Mouse (Mus musculus) embryonic facial prominence, embryonic 11.5 days (tissue): ENCODE measurements around the gene Dhx33. TPM values are rescaled to one million over a fixed set of nuclear protein-coding genes. Genes with fewer than 3 reads are reported as not detected.

Experiments
- ATAC-seq: fragments of 200-750 bp; cut with Nextera tagmentation; replicated peaks from 2 replicates; pipeline ENCODE4 v1.8.0; 2017; ENCODE audit warnings: low read depth; ENCODE audit not compliant: insufficient number of reproducible peaks, low FRiP score, low TSS enrichment
- DNase-seq: peaks from one replicate; pipeline ENCODE4 v3.0.0-alpha.2; 2015; ENCODE audit warnings: low spot score
- H3K27ac ChIP-seq: fragments of 300-500 bp; sonication (generic); replicated peaks from 2 replicates; pipeline ENCODE4 v1.5.1; 2014; ENCODE audit warnings: mild to moderate bottlenecking, low read depth, low read length, control low read depth
- H3K27me3 ChIP-seq: fragments of 300-500 bp; sonication (generic); 2 replicates; pipeline ENCODE4 v1.6.1; 2014; ENCODE audit warnings: mild to moderate bottlenecking, low read length, moderate library complexity, mixed read lengths; ENCODE audit not compliant: control insufficient read depth, insufficient read depth
- H3K36me3 ChIP-seq: fragments of 300-500 bp; sonication (generic); replicated peaks from 2 replicates; pipeline ENCODE4 v1.6.1; 2014; ENCODE audit warnings: low read depth, mild to moderate bottlenecking, low read length, moderate library complexity, mixed read lengths; ENCODE audit not compliant: control insufficient read depth, insufficient read depth
- H3K4me1 ChIP-seq: fragments of 300-500 bp; sonication (generic); 2 replicates; pipeline ENCODE4 v1.6.1; 2014; ENCODE audit warnings: low read length, mixed read lengths; ENCODE audit not compliant: control insufficient read depth, insufficient read depth
- H3K4me2 ChIP-seq: fragments of 300-500 bp; sonication (generic); 2 replicates; pipeline ENCODE4 v1.6.1; 2014; ENCODE audit warnings: low read depth, mild to moderate bottlenecking, control low read depth, low read length, moderate library complexity
- H3K4me3 ChIP-seq: fragments of 300-500 bp; sonication (generic); 2 replicates; pipeline ENCODE4 v1.5.1; 2014; ENCODE audit warnings: low read depth, low read length, control low read depth
- H3K9ac ChIP-seq: fragments of 300-500 bp; sonication (generic); replicated peaks from 2 replicates; pipeline ENCODE4 v1.6.1; 2014; ENCODE audit warnings: mild to moderate bottlenecking, control low read depth, low read length
- H3K9me3 ChIP-seq: fragments of 300-500 bp; sonication (generic); replicated peaks from 2 replicates; pipeline ENCODE4 v1.6.1; 2016; ENCODE audit warnings: mild to moderate bottlenecking, low read length, inconsistent platforms, mixed read lengths; ENCODE audit not compliant: control insufficient read depth
- WGBS: fragments of 180-500 bp; shearing (Covaris S2); extraction: QIAGEN DNeasy Blood & Tissue Kit; methylation state at CpG from one replicate; pipeline ENCODE4 v1.1.7; 2014; 5-methylcytosine and 5-hydroxymethylcytosine counted together
- polyA plus RNA-seq: library from polyadenylated mRNA; unstranded; fragments of >200 nt; fragmentation: Nextera tagmentation; extraction: Ambion mirVana; gene quantifications from 2 replicates; pipeline ENCODE4 v1.2.1, GENCODE M21; 2014

The Dhx33 gene
- polyA plus RNA-seq, 1 experiment from 2014 or later: 24.8 TPM

- Histone ChIP-seq H3K9me3 (no peaks in the 10 kb centered on the region), H3K4me1 (no peaks in the 10 kb centered on the region), H3K4me3 (no peak overlapping the region), H3K36me3 (no peaks in the 10 kb centered on the region), H3K27me3 (no peaks in the 10 kb centered on the region), H3K9ac (no peak overlapping the region), H3K4me2 (no peak overlapping the region), H3K27ac (no peak overlapping the region)
- DNase-seq (no peak), ATAC-seq (no peak)
- WGBS: 96% methylated on average over 6 of the region's 6 CpGs
These were observed 2.8 kb upstream of the Dhx33 start for GRCm38 (mm10) chr11:71007026-71007425.

DNA sequence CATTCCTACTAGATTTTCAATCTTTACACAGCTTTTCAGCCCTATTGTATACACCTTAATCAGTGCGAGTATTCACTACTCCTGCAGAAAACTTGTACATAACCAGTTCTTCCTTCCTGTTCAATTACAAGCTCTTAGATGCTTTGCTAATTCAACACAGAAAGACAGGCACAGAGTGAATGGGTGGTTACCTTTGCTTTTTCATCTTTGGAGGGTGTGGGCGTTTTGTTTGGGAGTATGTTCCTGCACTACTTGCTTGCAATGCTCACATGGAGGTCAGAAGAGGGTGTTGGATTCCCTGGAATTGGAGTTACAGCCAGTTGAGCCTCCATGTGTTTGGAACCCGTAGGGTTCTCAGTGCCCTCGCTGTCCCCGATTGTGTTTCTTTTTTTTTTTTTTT lies 809 bp upstream of the Dhx33 start:
- 65% methylated on average over 5 of the region's 5 CpGs for WGBS
- Histone ChIP-seq H3K36me3 (no peaks in the 10 kb centered on the region), H3K4me2 (no peak overlapping the region), H3K4me1 (no peaks in the 10 kb centered on the region), H3K9ac (0 out of 2 replicates have a peak overlapping the region, but pooled peaks have one; percentile 15), H3K4me3 (peak overlapping the region; percentile 19), H3K9me3 (no peaks in the 10 kb centered on the region), H3K27ac (no peak overlapping the region), H3K27me3 (no peaks in the 10 kb centered on the region)
- peak; percentile 7 for DNase-seq
- no peak for ATAC-seq

DNA sequence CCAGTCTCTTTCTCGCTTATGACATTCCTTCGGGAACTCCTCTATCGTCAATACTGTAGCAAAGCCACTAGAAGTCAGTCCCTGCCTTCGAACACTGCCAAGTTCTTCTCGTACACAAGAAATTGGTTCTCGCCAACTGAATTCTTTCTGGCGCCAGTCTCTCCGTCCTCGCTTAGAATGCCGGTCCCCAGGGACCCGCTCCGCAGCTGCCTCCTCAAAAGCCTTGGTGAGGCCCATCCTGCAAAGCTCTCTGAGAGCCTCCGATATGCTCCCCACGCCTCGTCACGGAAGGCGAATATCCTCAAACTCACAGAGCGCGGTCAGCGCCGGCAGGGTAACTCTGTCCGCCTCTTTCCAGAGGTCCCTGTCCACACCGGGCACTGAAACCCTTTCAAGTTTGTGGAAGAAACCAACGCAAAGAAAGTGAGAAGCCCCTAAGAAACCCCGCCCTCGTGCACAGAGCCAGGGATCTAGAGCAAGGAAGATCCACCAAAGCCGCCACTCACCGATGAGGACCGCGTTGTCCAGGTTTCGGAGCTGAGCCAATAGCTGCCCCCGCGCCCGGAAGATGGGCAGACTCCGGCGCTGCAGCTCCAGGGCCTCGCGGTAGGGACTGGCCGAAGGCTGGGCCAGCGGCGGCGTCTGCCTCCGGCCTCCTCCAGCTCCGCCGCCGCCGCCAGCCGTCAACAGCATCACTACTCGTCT lies 474 bp downstream of the Dhx33 start:
- ATAC-seq (peak; percentile 85), DNase-seq (peak; percentile 60)
- peak overlapping the region; percentile 75 for H3K9ac ChIP-seq
- peak overlapping the region; percentile 95 for H3K4me3 ChIP-seq
- no peaks in the 10 kb centered on the region for H3K4me1 ChIP-seq
- H3K27ac ChIP-seq: peak overlapping the region; percentile 65
- under 1% methylated on average over 49 of the region's 49 CpGs for WGBS
- H3K36me3 ChIP-seq: no peaks in the 10 kb centered on the region
- H3K9me3 ChIP-seq: no peaks in the 10 kb centered on the region
- no peaks in the 10 kb centered on the region for H3K27me3 ChIP-seq
- H3K4me2 ChIP-seq: peak overlapping the region; percentile 64

- Histone ChIP-seq H3K4me1 (no peaks in the 10 kb centered on the region), H3K27ac (no peak overlapping the region), H3K27me3 (no peaks in the 10 kb centered on the region), H3K9me3 (no peaks in the 10 kb centered on the region), H3K4me3 (no peak overlapping the region), H3K4me2 (no peak overlapping the region), H3K9ac (no peak overlapping the region), H3K36me3 (no peaks in the 10 kb centered on the region)
- DNase-seq (no peak), ATAC-seq (no peak)
- WGBS: 81% methylated on average over 4 of the region's 4 CpGs
These were observed 3.1 kb downstream of the Dhx33 start for GRCm38 (mm10) chr11:71001167-71001566.

- H3K4me3 ChIP-seq: peak within 1 kb of the TSS; percentile 96
- ATAC-seq: peak; percentile 94
- no peaks in the 10 kb centered on the region for H3K27me3 ChIP-seq
- peak within 1 kb of the TSS; percentile 92 for H3K9ac ChIP-seq
- peaks cover 13% of the 10 kb centered on the region for H3K36me3 ChIP-seq
- DNase-seq: peak; percentile 92
- WGBS: under 1% methylated on average over 39 of the region's 64 CpGs
- H3K4me2 ChIP-seq: peak within 1 kb of the TSS; percentile 73
- H3K9me3 ChIP-seq: no peaks in the 10 kb centered on the region
- 0 out of 2 replicates have a peak within 1 kb of the TSS, but pooled peaks have one; percentile 59 for H3K27ac ChIP-seq
- H3K4me1 ChIP-seq: peaks cover 2% of the 10 kb centered on the region; the same call in 1 of the 2 replicates
These were observed 21.5 kb downstream of the Dhx33 start, which contains the start of gene C1qbp for GRCm38 (mm10) chr11:70982557-70983228. C1qbp (minus strand) TSS chr11:70983026.

GRCm38 (mm10) chr11:70982030-70982429 lies 22.2 kb downstream of the Dhx33 start:
- no peak for ATAC-seq
- H3K9me3 ChIP-seq: no peaks in the 10 kb centered on the region
- H3K36me3 ChIP-seq: peaks cover 14% of the 10 kb centered on the region
- H3K4me2 ChIP-seq: peak overlapping the region; percentile 73
- 8% methylated on average over 12 of the region's 12 CpGs for WGBS
- no peak for DNase-seq
- no peaks in the 10 kb centered on the region for H3K27me3 ChIP-seq
- peak overlapping the region; percentile 92 for H3K9ac ChIP-seq
- peak overlapping the region; percentile 96 for H3K4me3 ChIP-seq
- no peak overlapping the region for H3K27ac ChIP-seq
- H3K4me1 ChIP-seq: peaks cover 2% of the 10 kb centered on the region; the same call in 1 of the 2 replicates

- WGBS: 91% methylated on average over 14 of the region's 14 CpGs
- H3K4me2 ChIP-seq: no peak overlapping the region; the same call in 1 of the 2 replicates
These were observed 23.3 kb downstream of the Dhx33 start for GRCm38 (mm10) chr11:70980751-70981510.

More at GRCm38 (mm10) chr11:70980751-70981510, 23.3 kb downstream of the Dhx33 start:
- no peaks in the 10 kb centered on the region for H3K9me3 ChIP-seq
- peaks cover 2% of the 10 kb centered on the region; the same call in 1 of the 2 replicates for H3K4me1 ChIP-seq
- DNase-seq: no peak
- H3K27ac ChIP-seq: no peak overlapping the region
- no peaks in the 10 kb centered on the region for H3K27me3 ChIP-seq
- no peak overlapping the region for H3K4me3 ChIP-seq
- no peak overlapping the region for H3K9ac ChIP-seq
- ATAC-seq: no peak
- H3K36me3 ChIP-seq: peaks cover 17% of the 10 kb centered on the region
